Mouse (Mus musculus): Measurements from ENCODE around the gene Troap.

Troap gene

GRCm38 (mm10) chr15:99087253-99088075, 13.1 kb downstream of the Troap start, which contains the start of gene C1ql4:
C1ql4 (minus strand) TSS chr15:99087817.
- no peak for DNase-seq (ENCODE audit: low read depth)

GRCm38 (mm10) chr15:99088292-99088691, 13.9 kb downstream of the Troap start:
- peak; percentile 54 for DNase-seq (ENCODE audit: low read depth)

- DNase-seq (ENCODE audit: low read depth) = no peak
Observed at GRCm38 (mm10) chr15:99089069-99089468, 14.7 kb downstream of the Troap start.

DNA sequence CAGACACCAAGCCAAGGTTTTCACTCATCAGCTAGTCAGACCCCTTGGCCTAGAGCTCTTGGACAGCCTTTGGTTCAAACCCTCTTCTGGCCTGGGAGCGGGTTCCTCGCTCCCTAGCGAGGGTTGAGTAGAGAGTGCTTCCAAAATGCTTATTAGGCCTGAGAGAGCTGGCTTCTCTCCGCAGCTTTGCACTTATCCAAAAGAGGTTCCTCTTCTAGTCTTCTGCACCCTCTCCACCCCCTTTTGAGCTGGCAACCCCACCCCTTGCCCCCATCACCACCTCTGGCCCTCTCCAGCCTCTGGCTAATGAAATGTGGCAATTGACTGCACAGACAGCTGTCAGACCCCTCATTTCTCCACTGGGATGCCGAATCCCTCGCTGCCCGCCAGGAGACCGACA, 18.5 kb downstream of the Troap start, which contains the start of gene Dnajc22:
Dnajc22 (plus strand) TSS at position 301 of the 400 bp plus-strand sequence.
- DNase-seq (ENCODE audit: low read depth) = no peak

DNA sequence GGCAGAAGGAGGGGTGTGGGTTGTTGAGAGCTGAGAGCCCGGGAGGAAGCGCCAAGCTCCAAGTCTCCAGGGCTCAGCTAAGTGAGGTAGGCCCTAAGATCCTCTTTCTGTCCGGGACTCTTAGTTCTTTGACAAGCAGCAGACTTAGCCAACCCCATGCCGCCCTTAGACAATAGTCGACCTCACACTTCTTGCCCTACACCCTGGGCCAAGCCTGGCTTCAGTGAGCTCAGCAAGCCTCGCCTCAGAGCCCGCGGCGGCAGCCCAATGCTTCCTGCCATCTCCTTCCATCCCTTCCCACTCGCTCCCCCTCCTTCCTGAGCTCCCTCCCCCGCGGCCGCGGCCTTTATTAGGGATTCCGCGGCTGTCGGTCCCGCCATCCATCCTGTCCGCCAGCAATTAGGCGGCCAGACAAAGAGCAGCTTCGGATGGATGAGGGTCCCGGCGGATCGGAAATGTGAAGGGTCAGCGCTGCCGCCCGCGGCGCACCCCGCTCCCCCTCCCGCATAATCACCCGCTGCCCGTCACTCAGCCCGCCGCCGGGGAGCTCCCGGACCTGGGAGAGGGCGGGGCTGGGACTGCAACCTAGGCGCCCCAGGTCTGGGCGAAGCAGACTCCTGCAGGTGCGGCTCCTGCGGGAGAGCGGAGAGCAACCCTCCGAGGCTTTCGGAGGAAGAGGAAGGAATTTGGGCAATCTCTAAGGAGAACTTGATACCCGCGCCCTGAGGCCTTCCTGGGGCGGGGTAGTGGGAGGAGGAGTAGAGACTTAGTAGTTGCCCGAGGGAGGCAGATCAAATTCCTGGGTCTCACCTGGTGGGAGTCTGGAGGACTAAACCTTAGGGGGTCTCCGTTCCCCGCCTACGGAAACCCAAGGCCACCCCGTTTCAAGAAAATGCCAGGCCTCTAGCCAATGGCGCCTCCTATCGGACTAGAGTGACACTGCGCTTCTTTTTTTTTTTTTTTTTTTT, 19.2 kb downstream of the Troap start:
- DNase-seq (ENCODE audit: low read depth) = no peak

- no peak for DNase-seq (ENCODE audit: low read depth)
Observed at GRCm38 (mm10) chr15:99094631-99095270, 20.4 kb downstream of the Troap start.

DNA sequence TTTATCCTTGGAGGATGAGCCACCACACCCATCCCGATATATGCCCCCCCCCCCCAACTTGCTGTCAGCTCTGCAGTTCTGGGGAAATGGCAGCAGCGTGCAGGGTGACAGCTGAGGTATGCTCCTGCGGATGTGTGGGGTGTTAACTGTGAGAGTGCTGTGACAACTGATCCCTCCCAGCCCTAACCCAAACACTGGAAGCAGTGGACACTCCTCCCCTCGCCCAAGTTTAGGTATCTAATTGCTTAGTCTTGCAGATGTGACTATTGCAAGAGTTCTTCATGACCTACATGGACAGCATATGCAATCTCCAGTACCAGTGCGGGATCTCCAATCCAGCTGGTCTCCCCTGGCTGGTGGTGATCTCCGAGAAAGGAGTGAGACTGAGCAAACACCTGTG, 21.0 kb downstream of the Troap start:
- no peak for DNase-seq (ENCODE audit: low read depth)

DNA sequence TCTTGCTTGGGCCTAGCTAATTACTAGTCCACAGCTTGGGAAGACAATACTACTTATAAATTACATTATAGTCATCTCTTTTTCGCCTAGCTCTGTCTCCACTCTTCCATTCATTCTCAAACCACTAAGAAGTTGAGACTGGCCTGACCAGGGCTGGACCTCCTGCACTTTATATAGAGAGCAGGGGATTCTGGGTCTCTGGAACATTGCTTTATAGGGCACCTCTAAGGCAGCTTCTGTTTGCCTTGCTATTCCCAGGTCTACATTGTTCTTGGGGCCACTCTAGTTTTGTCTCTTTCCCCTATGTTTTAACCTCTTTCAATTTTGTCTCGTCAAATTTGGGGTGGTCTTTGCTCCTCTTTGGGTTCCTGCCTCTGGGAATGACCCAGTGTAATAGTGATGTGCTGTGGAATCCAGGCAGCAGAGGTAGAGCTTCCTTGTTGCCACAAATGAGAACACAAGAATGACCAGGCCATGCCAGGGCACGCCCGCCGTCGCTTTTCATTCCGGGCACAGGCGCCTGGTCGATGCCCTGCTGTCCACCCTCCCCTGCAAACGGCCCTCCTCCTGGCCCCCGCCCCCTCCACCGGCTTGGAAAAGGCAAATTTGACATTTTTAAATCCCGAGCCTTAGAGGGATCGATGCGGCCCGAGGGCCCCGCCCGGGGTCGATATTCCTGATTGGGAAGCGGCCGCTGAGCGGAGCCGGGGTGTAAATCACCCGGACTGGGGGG, 21.9 kb downstream of the Troap start:
- DNase-seq (ENCODE audit: low read depth) = no peak

GRCm38 (mm10) chr15:99096831-99097500, 22.6 kb downstream of the Troap start:
- DNase-seq (ENCODE audit: low read depth) = no peak

DNA sequence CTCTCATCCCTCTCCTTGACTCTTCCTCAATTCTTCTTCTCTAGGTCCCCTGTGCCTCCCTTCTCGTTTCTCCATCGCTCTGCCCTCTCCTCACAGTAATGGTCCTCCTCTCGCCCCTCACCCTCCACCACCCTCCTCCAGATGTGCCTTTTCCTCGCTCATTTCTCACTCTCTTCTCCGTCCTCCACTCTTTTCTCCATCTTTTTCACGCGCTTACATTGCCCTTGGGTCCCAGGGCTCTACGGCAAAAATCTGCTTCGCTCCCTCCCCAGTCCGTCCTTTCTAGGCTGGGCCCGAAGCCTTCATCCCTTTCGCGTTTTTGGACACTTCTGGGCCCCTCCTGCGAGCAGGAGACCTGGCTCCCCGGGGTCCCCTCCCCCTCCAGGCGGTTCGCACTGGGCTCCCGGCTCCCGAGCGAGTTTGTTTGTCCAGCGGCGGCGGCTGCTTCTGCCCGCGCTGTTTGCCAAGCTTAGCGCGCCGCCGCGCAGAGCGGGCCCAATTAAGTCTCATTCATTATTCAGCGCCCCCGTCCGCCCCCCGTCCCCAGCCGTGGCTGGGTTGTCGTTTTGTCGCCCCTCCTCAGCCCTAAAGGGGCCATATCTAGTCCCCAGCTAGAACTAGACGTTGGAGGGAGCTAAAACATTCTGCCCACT, 23.6 kb downstream of the Troap start:
- DNase-seq (ENCODE audit: low read depth) = no peak

DNA sequence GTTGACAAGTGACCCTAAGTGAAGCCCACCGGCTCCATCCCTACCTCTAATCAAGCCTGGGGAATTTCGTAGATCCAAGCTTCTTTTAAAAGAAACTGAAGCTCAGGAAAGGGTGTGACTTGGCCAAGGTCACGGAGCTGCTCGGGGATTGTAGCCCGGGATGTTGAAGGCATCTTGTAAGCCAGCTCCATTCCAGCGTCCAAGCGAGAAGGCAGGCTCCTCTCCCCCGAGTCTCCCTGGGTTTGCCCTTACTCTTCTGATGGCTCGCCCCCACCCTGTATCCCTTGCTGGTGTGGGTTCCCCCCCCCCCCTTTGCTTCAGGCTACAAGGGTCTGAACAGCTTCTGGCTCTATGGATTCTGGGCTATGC, 24.1 kb downstream of the Troap start:
- no peak for DNase-seq (ENCODE audit: low read depth)

GRCm38 (mm10) chr15:99099139-99099556, 24.8 kb downstream of the Troap start:
- no peak for DNase-seq (ENCODE audit: low read depth)

DNA sequence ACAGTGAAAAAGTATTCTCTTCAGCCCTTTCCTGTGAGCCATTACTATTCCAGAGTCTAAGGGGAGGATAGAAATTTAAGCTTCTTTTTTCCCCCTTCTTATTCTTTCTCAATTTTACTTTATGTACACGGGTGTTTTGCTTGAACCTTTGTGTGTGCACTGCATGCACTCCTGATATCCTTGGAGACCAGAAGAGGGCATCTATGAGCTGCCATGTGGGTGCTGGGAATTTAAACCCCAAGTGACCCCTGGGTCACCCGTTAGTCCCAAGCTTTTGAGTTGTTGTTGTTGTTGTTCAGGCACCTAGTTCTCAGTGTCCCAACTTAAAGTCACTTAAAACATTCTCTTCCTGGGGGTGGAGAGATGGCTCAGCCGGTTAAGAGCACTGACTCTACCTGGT, 25.6 kb downstream of the Troap start:
- no peak for DNase-seq (ENCODE audit: low read depth)

DNA sequence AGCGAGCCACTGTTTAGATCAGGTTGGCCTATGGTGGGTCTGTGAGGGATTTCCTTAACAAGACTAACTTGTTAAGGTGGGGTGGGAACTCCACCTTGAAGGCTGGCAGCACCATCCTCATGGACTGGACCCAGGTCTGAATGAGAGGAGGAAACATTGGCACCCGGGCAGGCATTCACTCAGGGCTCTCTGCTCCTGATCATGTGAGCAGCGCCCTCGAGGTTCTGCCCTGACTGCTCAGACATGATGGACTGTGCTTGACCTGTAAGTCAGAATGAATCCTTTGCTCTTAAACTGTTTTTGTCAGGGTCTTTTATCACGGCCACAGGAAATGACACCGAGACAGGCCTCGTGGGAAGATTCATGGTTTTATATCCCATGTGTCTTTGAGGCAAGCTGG, 30.9 kb downstream of the Troap start:
- DNase-seq (ENCODE audit: low read depth) = no peak

DNA sequence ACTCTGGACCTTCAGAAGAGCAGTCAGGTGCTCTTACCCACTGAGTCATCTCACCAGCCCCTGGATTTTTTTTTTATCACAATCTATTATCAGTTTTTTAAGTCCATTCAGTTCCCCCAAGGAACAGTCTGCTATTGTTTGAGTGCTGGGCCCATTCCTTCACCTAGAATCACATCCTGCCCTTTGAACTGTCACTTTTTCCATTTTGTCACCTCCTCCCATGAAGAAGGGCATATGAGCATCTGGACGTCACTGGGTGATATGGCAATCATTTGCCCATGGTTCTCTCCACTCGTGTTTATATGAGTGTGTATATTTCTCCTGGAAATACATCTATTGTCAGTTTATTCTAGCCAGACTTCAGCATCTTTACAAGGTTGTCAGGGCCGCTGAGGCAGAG, 33.5 kb downstream of the Troap start:
- no peak for DNase-seq (ENCODE audit: low read depth)

GRCm38 (mm10) chr15:99111139-99111538, 36.8 kb downstream of the Troap start:
- no peak for DNase-seq (ENCODE audit: low read depth)

DNA sequence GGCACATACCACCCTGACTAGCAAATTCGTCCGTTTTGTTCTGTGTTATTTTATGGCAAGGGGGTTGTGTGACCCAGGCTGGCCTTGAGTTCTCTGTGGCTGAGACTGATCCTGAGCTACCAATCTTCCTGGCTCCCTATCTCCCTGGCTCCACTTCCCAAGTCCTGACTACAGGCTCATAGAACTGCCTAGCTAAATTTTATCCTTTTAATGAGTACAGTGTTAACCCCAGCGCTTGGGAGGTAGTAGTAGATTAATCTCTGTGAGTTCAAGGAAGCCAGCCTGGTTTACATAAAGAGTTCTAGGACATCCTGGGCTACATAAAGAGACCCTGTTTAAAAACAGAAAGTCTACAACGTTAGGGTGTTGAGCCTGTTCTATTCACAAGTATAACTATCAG, 37.4 kb downstream of the Troap start:
- DNase-seq (ENCODE audit: low read depth) = no peak

GRCm38 (mm10) chr15:99112843-99113395, 38.5 kb downstream of the Troap start:
- no peak for DNase-seq (ENCODE audit: low read depth)

GRCm38 (mm10) chr15:99113396-99113975, 39.1 kb downstream of the Troap start:
- no peak for DNase-seq (ENCODE audit: low read depth)
